Mouse (Mus musculus) liver, embryonic 14.5 days (tissue): ENCODE results near the gene Ap3b2. TPM values are rescaled to one million over a fixed set of nuclear protein-coding genes. Genes with fewer than 3 reads are reported as not detected.
A peak's percentile ranks its signal among the peaks of the same experiment; 100 is the strongest.

Source experiments
- ATAC-seq: fragments of 200-750 bp; cut with Nextera tagmentation; 2 replicates; pipeline ENCODE4 v1.8.0; 2017; ENCODE audit warnings: moderate number of reproducible peaks, mild to moderate bottlenecking, moderate library complexity; ENCODE audit not compliant: insufficient read depth
- DNase-seq, 3 experiments: peaks; one replicate each; pipeline ENCODE4 v3.0.0-alpha.2; 2012 to 2013; ENCODE audit warnings: low read depth in 3 of 3, low spot score in 3 of 3
- H3K27ac ChIP-seq: fragments of 300-500 bp; sonication (generic); 2 replicates; pipeline ENCODE4 v1.5.1; 2014; ENCODE audit warnings: moderate library complexity, mild to moderate bottlenecking, control low read depth, inconsistent platforms
- H3K27me3 ChIP-seq: fragments of 300-500 bp; sonication (generic); 2 replicates; pipeline ENCODE4 v1.6.1; 2014; ENCODE audit warnings: mild to moderate bottlenecking, low read length, moderate library complexity; ENCODE audit not compliant: control insufficient read depth, insufficient read depth
- H3K36me3 ChIP-seq: fragments of 300-500 bp; sonication (generic); replicated peaks from 2 replicates; pipeline ENCODE4 v1.6.1; 2014; ENCODE audit warnings: low read depth; ENCODE audit not compliant: control insufficient read depth, insufficient read depth
- H3K4me1 ChIP-seq, 2 experiments: fragments of 200-500 bp in 1 of 2; fragments of 300-500 bp in 1 of 2; sonication (generic) in 1 of 2; replicated peaks; 2 replicates each; pipeline ENCODE4 v1.6.1; 2012 to 2014; ENCODE audit warnings: antibody characterized with exemption in 1 of 2, inconsistent platforms in 1 of 2, low read length in 1 of 2; ENCODE audit not compliant: control insufficient read depth in 2 of 2, insufficient read depth in 2 of 2
- H3K4me2 ChIP-seq: fragments of 300-500 bp; sonication (generic); 2 replicates; pipeline ENCODE4 v1.6.1; 2014; ENCODE audit warnings: low read depth, mild to moderate bottlenecking, control low read depth, moderate library complexity
- H3K4me3 ChIP-seq, 2 experiments: fragments of 200-500 bp in 1 of 2; fragments of 300-500 bp in 1 of 2; sonication (generic) in 1 of 2; 2 replicates each; pipeline ENCODE4 v1.5.1; 2012 to 2014; ENCODE audit warnings: low read depth in 2 of 2, low read length in 2 of 2, mild to moderate bottlenecking in 2 of 2, control low read depth in 1 of 2, inconsistent platforms in 1 of 2, moderate library complexity in 1 of 2; ENCODE audit not compliant: insufficient read depth in 1 of 2
- H3K9ac ChIP-seq: fragments of 300-500 bp; sonication (generic); replicated peaks from 2 replicates; pipeline ENCODE4 v1.6.1; 2014; ENCODE audit warnings: mild to moderate bottlenecking, control low read depth, moderate library complexity
- H3K9me3 ChIP-seq: fragments of 300-500 bp; sonication (generic); 2 replicates; pipeline ENCODE4 v1.6.1; 2016; ENCODE audit warnings: low read length, mixed read lengths; ENCODE audit not compliant: control insufficient read depth
- CTCF ChIP-seq: IDR thresholded peaks from 2 replicates; pipeline ENCODE4 v1.5.1; 2016; ENCODE audit warnings: antibody characterized with exemption, low read depth, control low read depth
- EP300 ChIP-seq: IDR thresholded peaks from 2 replicates; pipeline ENCODE4 v1.6.1; 2016; ENCODE audit warnings: antibody characterized with exemption, low read depth
- WGBS: fragments of 180-500 bp; shearing (Covaris S2); extraction: QIAGEN DNeasy Blood & Tissue Kit; methylation state at CpG from one replicate; pipeline ENCODE4 v1.1.7; 2014; ENCODE audit not compliant: insufficient replicate concordance; 5-methylcytosine and 5-hydroxymethylcytosine counted together
- polyA plus RNA-seq, 2 experiments: library from polyadenylated mRNA; depleted of rRNA in 1 of 2; stranded (reverse) in 1 of 2; unstranded in 1 of 2; fragments of >200 nt; fragmentation: Nextera tagmentation in 1 of 2; extraction: Ambion mirVana in 1 of 2; gene quantifications; 2 replicates each; pipeline versions ENCODE4 v1.2.1 to v1.2.3; 2012 to 2014

Ap3b2 gene
- polyA plus RNA-seq, 2 experiments = 0.03 TPM; not detected in 1

DNA sequence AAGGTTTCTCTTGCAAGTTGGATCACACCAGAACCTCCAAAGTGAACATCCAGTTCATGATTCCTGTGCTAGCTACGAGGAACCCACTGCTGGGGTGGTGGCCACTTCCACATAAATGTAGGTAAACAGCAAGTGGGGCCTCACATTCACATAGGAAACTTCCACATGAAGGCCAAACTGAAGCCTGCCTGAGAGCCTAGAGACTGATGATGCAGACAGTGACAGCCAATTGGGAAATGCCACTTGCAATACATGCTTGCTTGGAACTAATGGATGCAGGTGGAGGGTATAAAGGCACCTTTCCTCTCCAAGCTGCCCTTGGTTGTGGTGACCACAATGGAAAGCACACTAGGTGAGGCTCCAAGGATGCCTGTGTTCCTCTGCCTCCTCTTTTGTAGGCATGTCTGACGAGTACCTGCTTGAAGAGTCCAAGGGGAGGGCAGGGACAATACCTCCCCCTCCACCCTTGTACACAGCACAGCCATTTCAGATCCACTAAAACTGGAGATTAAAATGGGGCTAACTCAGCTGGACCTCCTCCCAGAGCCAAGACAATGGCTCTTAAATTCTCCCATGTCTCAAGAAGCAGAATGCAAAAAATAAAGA lies 44.4 kb upstream of the Ap3b2 start:
- WGBS = 43% methylated on average over 2 of the region's 2 CpGs
- no peak for DNase-seq

GRCm38 (mm10) chr7:81536478-81536877 lies 42.8 kb upstream of the Ap3b2 start:
- Histone ChIP-seq H3K36me3 (peaks cover 4% of the 10 kb centered on the region), H3K9me3 (no peaks in the 10 kb centered on the region; the same call in 1 of the 2 replicates), H3K4me3 (no peak overlapping the region), H3K4me1 (0 out of 4 replicates have a peak, but pooled peaks cover 0 to 5% of the 10 kb centered on the region in 2 experiments), H3K4me2 (no peak overlapping the region), H3K9ac (no peak overlapping the region), H3K27me3 (no peaks in the 10 kb centered on the region), H3K27ac (no peak overlapping the region)
- ATAC-seq = no peak
- 76% methylated on average over 4 of the region's 4 CpGs for WGBS
- no peak for TF ChIP-seq EP300
- no peak for TF ChIP-seq CTCF
- no peak for DNase-seq

More for the DNA sequence above, 44.4 kb upstream of the Ap3b2 start:
- Histone ChIP-seq H3K9ac (no peak overlapping the region), H3K27me3 (no peaks in the 10 kb centered on the region), H3K4me1 (0 out of 4 replicates have a peak, but pooled peaks cover 0 to 8% of the 10 kb centered on the region in 2 experiments), H3K4me3 (no peak overlapping the region), H3K36me3 (no peaks in the 10 kb centered on the region; the same call in 1 of the 2 replicates), H3K9me3 (no peaks in the 10 kb centered on the region; the same call in 1 of the 2 replicates), H3K4me2 (no peak overlapping the region), H3K27ac (no peak overlapping the region)
- ATAC-seq = no peak
- TF ChIP-seq CTCF (no peak), EP300 (no peak)

- H3K9ac ChIP-seq = no peak overlapping the region
- TF ChIP-seq CTCF (no peak), EP300 (no peak)
- ATAC-seq (no peak), DNase-seq (no peak)
- H3K9me3 ChIP-seq = no peaks in the 10 kb centered on the region; the same call in 1 of the 2 replicates
- H3K4me1 ChIP-seq = 0 out of 4 replicates have a peak, but pooled peaks cover 0 to under 1% of the 10 kb centered on the region in 2 experiments
- 81% methylated on average over 1 of the region's 1 CpGs for WGBS
- no peak overlapping the region for H3K27ac ChIP-seq
- peaks cover 30% of the 10 kb centered on the region for H3K36me3 ChIP-seq
- H3K4me3 ChIP-seq = no peak overlapping the region
- H3K27me3 ChIP-seq = no peaks in the 10 kb centered on the region
- no peak overlapping the region for H3K4me2 ChIP-seq
Observed at GRCm38 (mm10) chr7:81531462-81531861, 37.7 kb upstream of the Ap3b2 start.

DNA sequence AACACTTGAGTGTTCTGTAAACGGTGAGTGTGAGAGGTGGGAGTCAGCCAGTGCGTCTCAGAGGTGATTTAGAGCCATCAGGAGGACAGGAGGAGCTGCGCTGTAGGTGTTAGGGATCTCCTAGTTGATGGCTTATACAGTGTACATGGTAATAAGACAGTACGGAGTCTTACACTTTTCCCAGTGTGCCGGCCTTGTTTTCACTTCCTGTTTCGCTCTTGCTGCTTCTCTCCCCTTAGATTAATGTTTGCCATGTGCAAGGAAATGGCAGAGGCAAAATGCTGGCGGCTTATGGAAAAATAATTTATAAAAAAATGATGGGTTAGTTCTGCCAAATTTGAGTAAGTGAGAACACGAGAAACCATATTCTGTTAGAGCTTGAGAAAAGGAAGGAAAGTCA lies 35.2 kb upstream of the Ap3b2 start:
- no peak overlapping the region for H3K9ac ChIP-seq
- TF ChIP-seq EP300 = no peak
- TF ChIP-seq CTCF = no peak
- H3K36me3 ChIP-seq = peaks cover 30% of the 10 kb centered on the region
- ATAC-seq = no peak
- no peaks in the 10 kb centered on the region for H3K27me3 ChIP-seq
- no peak overlapping the region for H3K27ac ChIP-seq
- no peak overlapping the region for H3K4me2 ChIP-seq
- no peak for DNase-seq
- no peaks in the 10 kb centered on the region for H3K9me3 ChIP-seq
- H3K4me1 ChIP-seq = peaks cover 0 to 8% of the 10 kb centered on the region in 2 experiments; a peak in 3 of 4 replicates
- 80% methylated on average over 8 of the region's 8 CpGs for WGBS
- no peak overlapping the region for H3K4me3 ChIP-seq

GRCm38 (mm10) chr7:81523663-81524017 lies 29.9 kb upstream of the Ap3b2 start:
- Histone ChIP-seq H3K27me3 (no peaks in the 10 kb centered on the region), H3K4me3 (peak overlapping the region; percentile 88 to 91), H3K27ac (peak overlapping the region; percentile 64), H3K36me3 (peaks cover 4% of the 10 kb centered on the region), H3K4me1 (peaks cover 3 to 11% of the 10 kb centered on the region in 2 experiments; a peak in 3 of 4 replicates), H3K4me2 (peak overlapping the region; percentile 93), H3K9me3 (no peaks in the 10 kb centered on the region), H3K9ac (peak overlapping the region; percentile 85)
- no peak for TF ChIP-seq EP300
- no peak for TF ChIP-seq CTCF
- DNase-seq = no peak
- WGBS = 7% methylated on average over 13 of the region's 13 CpGs
- ATAC-seq = peak; percentile 33; the same call in 1 of the 2 replicates
